Mouse (Mus musculus): ENCODE results near the gene Sh3d21.

GRCm38 (mm10) chr4:126148161-126148961 lies 14.9 kb downstream of the Sh3d21 start:
- TF ChIP-seq CTCF (IDR thresholded peaks at IDR 0.05; ENCODE audit: control insufficient read depth, insufficient read depth, insufficient read length) = no peak
- no peak for TF ChIP-seq MYOD1 (IDR thresholded peaks at IDR 0.05; ENCODE audit: control insufficient read depth, insufficient read length, low read depth)
- no peak for TF ChIP-seq MAX (IDR thresholded peaks at IDR 0.05)
- TF ChIP-seq USF1 (IDR thresholded peaks at IDR 0.05; ENCODE audit: low read depth) = no peak
